Mouse (Mus musculus) hindbrain, embryonic 12.5 days (tissue): Measurements from ENCODE around the gene Vmn1r218. TPM values are rescaled to one million over a fixed set of nuclear protein-coding genes. Genes with fewer than 3 reads are reported as not detected.
"Not testable (repeated sequence)": the region's sequence is repeated elsewhere in the genome, so short reads cannot be mapped to it uniquely, and the experiment has no call there.

ENCODE experiments used
- ATAC-seq: fragments of 200-750 bp; cut with Nextera tagmentation; 2 replicates; pipeline ENCODE4 v1.8.0; 2017; ENCODE audit warnings: moderate TSS enrichment; ENCODE audit not compliant: low FRiP score
- H3K27ac ChIP-seq: fragments of 300-500 bp; sonication (generic); 2 replicates; pipeline ENCODE4 v1.5.1; 2016; ENCODE audit warnings: mild to moderate bottlenecking
- H3K27me3 ChIP-seq: fragments of 300-500 bp; sonication (generic); 2 replicates; pipeline ENCODE4 v1.6.1; 2016; ENCODE audit warnings: mild to moderate bottlenecking
- H3K36me3 ChIP-seq: fragments of 300-500 bp; sonication (generic); 2 replicates; pipeline ENCODE4 v1.6.1; 2016; ENCODE audit warnings: mild to moderate bottlenecking
- H3K4me1 ChIP-seq: fragments of 300-500 bp; sonication (generic); 2 replicates; pipeline ENCODE4 v1.6.1; 2016
- H3K4me2 ChIP-seq: fragments of 300-500 bp; sonication (generic); replicated peaks from 2 replicates; pipeline ENCODE4 v1.6.1; 2016; ENCODE audit warnings: mild to moderate bottlenecking
- H3K4me3 ChIP-seq: fragments of 300-500 bp; sonication (generic); 2 replicates; pipeline ENCODE4 v1.5.1; 2016; ENCODE audit warnings: mild to moderate bottlenecking
- H3K9ac ChIP-seq: fragments of 300-500 bp; sonication (generic); 2 replicates; pipeline ENCODE4 v1.6.1; 2016; ENCODE audit warnings: mild to moderate bottlenecking, moderate library complexity
- H3K9me3 ChIP-seq: fragments of 300-500 bp; sonication (generic); replicated peaks from 2 replicates; pipeline ENCODE4 v1.6.1; 2016; ENCODE audit warnings: mild to moderate bottlenecking
- WGBS: fragments of 180-500 bp; shearing (Covaris S2); methylation state at CpG from one replicate; pipeline ENCODE4 v1.1.7; 2016; 5-methylcytosine and 5-hydroxymethylcytosine counted together
- polyA plus RNA-seq: library from polyadenylated mRNA; unstranded; fragments of >200 nt; fragmentation: Nextera tagmentation; extraction: Ambion mirVana; gene quantifications from 2 replicates; pipeline ENCODE4 v1.2.1, GENCODE M21; 2016

Vmn1r218 gene
- not detected in 2 replicates for polyA plus RNA-seq

DNA sequence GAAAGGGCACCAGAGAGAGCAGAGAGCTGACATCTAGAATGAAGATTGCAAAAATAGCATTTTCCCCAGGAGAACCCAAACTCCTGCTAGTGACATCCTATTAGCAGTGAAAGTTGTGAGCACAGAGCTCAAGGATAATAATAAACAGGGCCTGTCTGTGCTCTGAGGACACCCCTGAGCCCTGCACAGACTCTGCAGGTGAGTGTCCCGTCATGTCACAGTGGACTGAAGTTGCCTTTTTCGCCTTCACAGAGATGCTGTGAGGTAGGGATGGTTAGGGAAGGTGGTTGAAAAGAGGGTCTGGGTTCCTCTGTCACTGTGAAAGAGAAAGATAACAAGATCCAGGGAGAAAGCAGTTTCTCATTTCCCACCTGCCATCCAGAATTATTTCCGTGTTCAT lies at the start of gene Vmn1r218:
Vmn1r218 (plus strand) TSS at position 57 of the 400 bp plus-strand sequence.
- Histone ChIP-seq H3K4me1 (no peaks in the 10 kb centered on the region), H3K4me2 (no peak within 1 kb of the TSS), H3K27me3 (no peaks in the 10 kb centered on the region), H3K9ac (no peak within 1 kb of the TSS), H3K27ac (no peak within 1 kb of the TSS), H3K4me3 (no peak within 1 kb of the TSS), H3K36me3 (no peaks in the 10 kb centered on the region), H3K9me3 (no peaks in the 10 kb centered on the region)
- no peak for ATAC-seq
- WGBS, result 77% methylated on average over 3 of the region's 3 CpGs

DNA sequence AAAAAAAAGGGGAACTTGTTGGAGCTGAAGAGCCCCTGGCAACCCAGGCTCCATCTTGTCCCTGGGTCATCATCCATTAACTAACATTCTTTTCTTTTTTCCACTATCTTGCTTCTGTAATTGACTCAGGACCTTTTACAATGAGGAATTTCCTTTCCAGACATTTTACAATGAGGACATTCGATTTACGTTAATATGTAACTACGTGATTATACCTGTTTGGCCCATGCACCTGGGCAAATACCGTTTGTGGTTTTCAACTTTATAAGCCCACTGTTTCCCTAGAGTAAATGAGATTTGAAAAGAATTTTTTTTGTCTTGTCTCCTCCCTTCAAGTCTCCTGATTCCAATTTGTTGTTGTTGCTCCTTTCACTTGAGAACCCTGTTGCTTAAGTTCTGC lies 38.6 kb upstream of the Vmn1r218 start:
- 93% methylated on average over 4 of the region's 4 CpGs for WGBS
- Histone ChIP-seq H3K4me3 (no peak overlapping the region), H3K9me3 (no peaks in the 10 kb centered on the region), H3K4me1 (no peaks in the 10 kb centered on the region), H3K4me2 (no peak overlapping the region), H3K36me3 (no peaks in the 10 kb centered on the region), H3K27ac (no peak overlapping the region), H3K27me3 (no peaks in the 10 kb centered on the region), H3K9ac (no peak overlapping the region)
- no peak for ATAC-seq

DNA sequence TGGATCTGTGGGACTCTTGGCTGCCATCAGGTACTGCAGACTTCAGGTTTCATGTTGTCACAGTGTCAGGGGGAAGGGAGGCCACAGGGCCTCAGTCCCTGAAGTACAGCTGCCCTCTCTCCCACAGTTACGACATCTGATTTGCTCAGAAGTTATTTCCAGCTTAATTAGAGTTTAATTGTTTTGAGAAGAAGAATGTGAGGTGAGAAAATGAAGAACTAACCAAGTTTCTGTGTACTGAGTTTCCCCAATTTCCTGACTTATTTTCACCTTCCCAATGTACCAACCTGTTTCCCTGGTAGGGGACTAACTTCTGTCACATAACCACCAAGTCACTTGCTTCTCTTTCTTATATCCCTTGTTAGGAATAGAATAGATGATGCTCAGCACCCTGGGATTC lies 14.8 kb upstream of the Vmn1r218 start, which contains the start of gene Vmn1r217:
Vmn1r217 (minus strand) TSS at position 101 of the 400 bp plus-strand sequence.
- not testable (repeated sequence) for H3K4me1 ChIP-seq, ATAC-seq, H3K36me3 ChIP-seq, H3K27me3 ChIP-seq, H3K4me3 ChIP-seq, H3K9me3 ChIP-seq, H3K9ac ChIP-seq, H3K4me2 ChIP-seq, H3K27ac ChIP-seq
- WGBS, result 80% methylated on average over 1 of the region's 1 CpGs

DNA sequence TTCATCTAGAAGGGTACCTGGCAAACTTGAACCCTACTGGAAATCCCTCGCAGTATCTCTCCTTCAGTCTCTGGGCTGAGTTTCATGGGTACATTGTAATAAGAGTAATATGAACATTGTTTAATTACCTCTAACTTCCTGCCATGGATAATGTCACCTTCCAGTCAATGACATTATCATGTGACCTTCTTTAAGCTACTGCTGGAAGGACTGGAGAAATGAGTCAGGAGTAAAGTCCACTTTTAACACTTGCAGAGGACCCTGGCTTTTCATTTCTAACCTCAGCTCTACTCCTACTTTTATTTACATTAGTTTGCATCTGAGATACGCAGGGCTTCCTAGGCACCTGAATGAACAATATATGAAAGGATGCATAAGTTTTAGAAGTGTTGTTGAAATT lies 12.3 kb upstream of the Vmn1r218 start:
- WGBS, result 87% methylated on average over 2 of the region's 2 CpGs
- Histone ChIP-seq H3K9ac (no peak overlapping the region), H3K4me1 (no peaks in the 10 kb centered on the region), H3K4me3 (no peak overlapping the region), H3K36me3 (no peaks in the 10 kb centered on the region), H3K9me3 (no peaks in the 10 kb centered on the region), H3K27me3 (no peaks in the 10 kb centered on the region), H3K4me2 (no peak overlapping the region), H3K27ac (no peak overlapping the region)
- ATAC-seq, result no peak

DNA sequence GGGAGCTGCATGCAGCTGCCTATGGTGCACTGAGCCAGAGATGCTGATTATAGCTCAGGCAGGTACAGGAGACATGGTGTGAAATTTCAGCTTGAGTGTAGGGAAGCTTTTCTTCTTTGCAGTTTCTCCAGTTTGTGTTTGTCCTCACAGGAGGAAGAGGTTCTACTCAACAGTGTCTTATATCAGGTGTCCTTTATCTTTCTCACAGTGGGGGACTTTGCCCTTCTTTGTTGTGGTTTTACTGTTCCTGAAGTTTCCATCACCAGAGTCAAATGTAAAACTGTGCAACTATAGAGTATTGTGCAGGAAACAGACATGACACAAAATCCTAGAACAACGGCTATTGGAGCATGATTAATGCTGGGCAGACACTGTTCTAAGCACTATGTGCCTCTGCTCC lies 546 bp downstream of the Vmn1r218 start:
- Histone ChIP-seq H3K27me3 (no peaks in the 10 kb centered on the region), H3K4me2 (no peak overlapping the region), H3K9ac (no peak overlapping the region), H3K9me3 (no peaks in the 10 kb centered on the region), H3K36me3 (no peaks in the 10 kb centered on the region), H3K4me3 (no peak overlapping the region), H3K4me1 (no peaks in the 10 kb centered on the region), H3K27ac (no peak overlapping the region)
- ATAC-seq, result no peak
- WGBS, result 78% methylated on average over 1 of the region's 1 CpGs

DNA sequence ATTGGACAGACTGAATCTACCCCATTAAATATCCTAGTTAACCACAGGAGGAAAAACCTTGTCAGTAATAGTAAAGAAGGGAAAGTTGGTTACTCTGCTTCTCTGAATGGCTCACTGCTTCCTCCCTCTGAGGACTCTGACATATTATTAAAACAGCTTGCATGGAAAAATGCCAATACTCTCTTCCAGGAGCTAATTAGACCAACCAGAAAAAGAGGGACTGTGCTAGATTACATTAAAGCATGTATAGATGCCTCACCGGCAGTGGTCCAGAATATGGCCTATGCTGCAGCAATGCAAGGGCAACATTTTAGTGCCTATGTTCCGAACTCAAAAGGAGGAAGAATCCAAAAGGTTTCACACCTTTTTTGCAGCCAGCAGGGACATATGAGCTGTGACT lies 5.9 kb downstream of the Vmn1r218 start:
- H3K27ac ChIP-seq, result no peak overlapping the region
- no peaks in the 10 kb centered on the region for H3K36me3 ChIP-seq
- no peak overlapping the region for H3K9ac ChIP-seq
- WGBS, result 90% methylated on average over 2 of the region's 2 CpGs
- no peak overlapping the region for H3K4me3 ChIP-seq
- H3K27me3 ChIP-seq, result no peaks in the 10 kb centered on the region
- no peaks in the 10 kb centered on the region for H3K9me3 ChIP-seq
- H3K4me1 ChIP-seq, result no peaks in the 10 kb centered on the region
- ATAC-seq, result no peak
- H3K4me2 ChIP-seq, result no peak overlapping the region

DNA sequence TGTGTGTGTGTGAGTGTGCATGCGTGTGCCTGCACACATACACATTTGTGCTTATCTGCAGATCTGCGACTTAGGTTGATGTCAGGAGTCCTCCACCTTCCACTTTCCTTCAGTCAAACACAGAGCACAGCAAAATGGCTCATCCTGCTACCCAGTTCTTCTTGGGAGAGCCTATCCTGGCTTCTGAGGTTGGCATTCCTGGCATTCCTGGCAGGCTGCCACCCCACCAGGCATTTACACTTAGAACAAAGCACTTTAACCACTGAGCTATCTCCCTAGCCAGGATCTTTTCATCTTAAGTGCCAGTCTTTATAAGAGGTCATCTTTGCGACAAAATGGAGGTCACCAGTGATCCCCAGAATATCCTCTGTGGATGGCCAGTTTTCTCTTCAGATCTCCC lies 24.9 kb downstream of the Vmn1r218 start:
- Histone ChIP-seq H3K4me1 (no peaks in the 10 kb centered on the region), H3K4me3 (no peak overlapping the region), H3K36me3 (no peaks in the 10 kb centered on the region), H3K27ac (no peak overlapping the region), H3K9me3 (no peaks in the 10 kb centered on the region), H3K9ac (no peak overlapping the region), H3K4me2 (no peak overlapping the region), H3K27me3 (no peaks in the 10 kb centered on the region)
- WGBS, result 75% methylated on average over 3 of the region's 3 CpGs
- no peak for ATAC-seq

DNA sequence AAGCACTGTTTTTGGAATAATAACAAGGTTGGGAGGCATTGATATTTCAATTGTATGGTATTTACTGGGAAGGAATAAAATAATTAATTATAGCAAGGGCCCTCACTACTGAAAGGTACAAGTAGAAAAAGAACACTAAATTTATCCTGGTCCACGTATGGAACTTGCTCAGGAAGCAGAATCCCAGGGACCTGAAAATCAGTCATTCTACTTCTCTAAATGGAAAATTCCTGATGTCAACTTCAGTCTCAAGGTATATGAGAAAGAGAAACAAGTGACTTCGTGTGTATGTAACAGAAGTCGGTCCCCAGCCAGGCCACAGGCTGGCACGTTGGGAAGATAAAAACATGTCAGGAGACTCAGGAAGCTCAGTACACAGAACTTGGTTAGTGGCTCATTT lies 26.1 kb downstream of the Vmn1r218 start, which contains the start of gene Vmn1r219:
Vmn1r219 (plus strand) TSS at position 301 of the 400 bp plus-strand sequence.
- no peak within 1 kb of the TSS for H3K4me2 ChIP-seq
- no peaks in the 10 kb centered on the region for H3K9me3 ChIP-seq
- H3K9ac ChIP-seq, result no peak within 1 kb of the TSS
- no peak within 1 kb of the TSS for H3K4me3 ChIP-seq
- ATAC-seq, result no peak
- no peaks in the 10 kb centered on the region for H3K27me3 ChIP-seq
- H3K36me3 ChIP-seq, result no peaks in the 10 kb centered on the region
- WGBS, result 85% methylated on average over 4 of the region's 4 CpGs
- no peaks in the 10 kb centered on the region for H3K4me1 ChIP-seq
- H3K27ac ChIP-seq, result no peak within 1 kb of the TSS

DNA sequence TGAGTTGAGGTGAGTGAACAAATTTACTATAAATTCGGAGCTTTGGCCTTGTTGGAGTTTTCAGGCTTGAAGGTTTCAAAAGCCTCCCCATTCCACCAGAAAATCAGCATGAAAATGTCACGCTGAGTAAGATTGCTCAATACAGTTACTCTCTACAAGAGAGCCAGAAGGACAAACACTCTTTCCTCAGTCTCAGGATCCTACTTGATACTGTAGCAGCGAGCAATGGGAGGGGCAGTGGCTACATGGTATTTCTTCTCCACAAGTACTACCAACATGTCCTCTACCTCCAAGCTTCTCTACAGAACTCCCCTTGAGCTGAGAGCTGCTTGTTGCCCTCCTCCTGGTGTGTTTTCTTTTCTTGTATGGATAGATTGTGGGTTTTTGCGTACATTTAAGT lies 33.5 kb downstream of the Vmn1r218 start:
- not testable (repeated sequence) for H3K27ac ChIP-seq, H3K36me3 ChIP-seq, H3K27me3 ChIP-seq, H3K9ac ChIP-seq, H3K4me3 ChIP-seq, ATAC-seq, H3K9me3 ChIP-seq, H3K4me1 ChIP-seq, H3K4me2 ChIP-seq
- WGBS, result 88% methylated on average over 4 of the region's 4 CpGs

DNA sequence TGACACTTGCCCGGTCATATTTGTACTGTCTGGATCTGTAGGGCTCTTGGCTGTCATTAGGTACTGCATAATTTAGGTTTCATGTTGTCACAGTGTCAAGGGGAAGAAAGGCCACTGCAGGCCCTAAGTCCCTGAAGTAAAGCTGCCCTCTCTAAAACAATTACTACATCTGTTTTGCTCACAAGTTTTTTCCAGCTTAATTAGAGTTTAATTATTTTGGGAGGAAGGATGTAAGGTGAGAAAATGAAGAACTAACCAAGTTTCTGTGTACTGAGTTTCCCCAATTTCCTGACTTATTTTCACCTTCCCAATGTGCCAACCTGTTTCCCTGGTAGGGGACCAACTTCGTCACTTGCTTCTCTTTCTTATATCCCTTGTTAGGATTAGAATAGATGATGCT lies 54.9 kb downstream of the Vmn1r218 start, which contains the start of gene Vmn1r220:
Vmn1r220 (minus strand) TSS at position 101 of the 400 bp plus-strand sequence.
- Histone ChIP-seq H3K27ac (no peak within 1 kb of the TSS), H3K27me3 (no peaks in the 10 kb centered on the region), H3K4me3 (no peak within 1 kb of the TSS), H3K9me3 (no peaks in the 10 kb centered on the region), H3K36me3 (no peaks in the 10 kb centered on the region), H3K4me2 (no peak within 1 kb of the TSS), H3K4me1 (no peaks in the 10 kb centered on the region), H3K9ac (no peak within 1 kb of the TSS)
- WGBS, result 82% methylated on average over 2 of the region's 2 CpGs
- ATAC-seq, result no peak

Other genes starting within 250 kb of the Vmn1r218 start
- not detected in 2 replicates for gene Vmn1r212, start 248.9 kb upstream of the Vmn1r218 start, polyA plus RNA-seq
- gene Vmn1r213, start 125.5 kb upstream of the Vmn1r218 start, polyA plus RNA-seq, result not detected in 2 replicates
- gene Vmn1r214, start 102.7 kb upstream of the Vmn1r218 start, polyA plus RNA-seq, result not detected in 2 replicates
- gene Vmn1r215, start 65.1 kb upstream of the Vmn1r218 start, polyA plus RNA-seq, result not detected in 2 replicates
- not detected in 2 replicates for gene Vmn1r217, start 14.9 kb upstream of the Vmn1r218 start, polyA plus RNA-seq
- not detected in 2 replicates for gene Vmn1r219, start 26.2 kb downstream of the Vmn1r218 start, polyA plus RNA-seq
- not detected in 2 replicates for gene Vmn1r220, start 54.8 kb downstream of the Vmn1r218 start, polyA plus RNA-seq
- gene Vmn1r221, start 81.0 kb downstream of the Vmn1r218 start, polyA plus RNA-seq, result not detected in 2 replicates
- gene Vmn1r222, start 102.8 kb downstream of the Vmn1r218 start, polyA plus RNA-seq, result not detected in 2 replicates
- not detected in 2 replicates for gene Vmn1r223, start 114.0 kb downstream of the Vmn1r218 start, polyA plus RNA-seq
- gene Zfp322a, start 236.1 kb downstream of the Vmn1r218 start, polyA plus RNA-seq, result 58.9 and 63.2 TPM in 2 replicates